Mouse (Mus musculus): ENCODE measurements at regions not wholly inside any gene's neighbourhood (a gene's known extent, or its start where the extent isn't known, plus 50 kb on each side); places are given as distances from the start of the nearest gene placed in this dataset.

GRCm38 (mm10) chr3:18725507-18725906, 777.3 kb downstream of the Cypt12 start:
- DNase-seq (ENCODE audit: low spot score) (no peak), ATAC-seq (replicated peaks; ENCODE audit: low FRiP score, low TSS enrichment, low read depth) (no peak)
- H3K4me1 ChIP-seq (replicated peaks; ENCODE audit: control insufficient read depth, insufficient read depth, low read length), result no peaks in the 10 kb centered on the region
- H3K9ac ChIP-seq (ENCODE audit: low read length), result no peak overlapping the region
- H3K27ac ChIP-seq (ENCODE audit: low read depth), result no peak overlapping the region
- no peaks in the 10 kb centered on the region for H3K27me3 ChIP-seq (replicated peaks; ENCODE audit: control insufficient read depth, insufficient read depth, low read length)
- no peak overlapping the region for H3K4me2 ChIP-seq (ENCODE audit: low read length)
- no peaks in the 10 kb centered on the region; the same call in 1 of the 2 replicates for H3K9me3 ChIP-seq (ENCODE audit: control insufficient read depth, low read length)
- no peak overlapping the region for H3K4me3 ChIP-seq (ENCODE audit: low read depth, low read length)
- no peaks in the 10 kb centered on the region for H3K36me3 ChIP-seq (ENCODE audit: control insufficient read depth, insufficient read depth, low read length)
- 92% methylated on average over 1 of the region's 1 CpGs for WGBS

GRCm38 (mm10) chr3:18731251-18731650, 783.0 kb downstream of the Cypt12 start:
- no peaks in the 10 kb centered on the region for H3K27me3 ChIP-seq (replicated peaks; ENCODE audit: control insufficient read depth, insufficient read depth, low read length)
- H3K9me3 ChIP-seq (ENCODE audit: control insufficient read depth, low read length), result no peaks in the 10 kb centered on the region
- ATAC-seq (replicated peaks; ENCODE audit: low FRiP score, low TSS enrichment, low read depth) (no peak), DNase-seq (ENCODE audit: low spot score) (no peak)
- H3K9ac ChIP-seq (ENCODE audit: low read length), result no peak overlapping the region
- H3K4me2 ChIP-seq (ENCODE audit: low read length), result no peak overlapping the region
- no peak overlapping the region for H3K4me3 ChIP-seq (ENCODE audit: low read depth, low read length)
- WGBS, result 28% methylated on average over 1 of the region's 1 CpGs
- H3K27ac ChIP-seq (ENCODE audit: low read depth), result no peak overlapping the region
- H3K4me1 ChIP-seq (replicated peaks; ENCODE audit: control insufficient read depth, insufficient read depth, low read length), result no peaks in the 10 kb centered on the region
- H3K36me3 ChIP-seq (ENCODE audit: control insufficient read depth, insufficient read depth, low read length), result no peaks in the 10 kb centered on the region

GRCm38 (mm10) chr3:18731674-18732073, 783.5 kb downstream of the Cypt12 start:
- DNase-seq (ENCODE audit: low spot score) (no peak), ATAC-seq (replicated peaks; ENCODE audit: low FRiP score, low TSS enrichment, low read depth) (no peak)
- Histone ChIP-seq H3K9me3 (ENCODE audit: control insufficient read depth, low read length) (no peaks in the 10 kb centered on the region), H3K9ac (ENCODE audit: low read length) (no peak overlapping the region), H3K36me3 (ENCODE audit: control insufficient read depth, insufficient read depth, low read length) (no peaks in the 10 kb centered on the region), H3K4me2 (ENCODE audit: low read length) (no peak overlapping the region), H3K4me3 (ENCODE audit: low read depth, low read length) (no peak overlapping the region), H3K4me1 (replicated peaks; ENCODE audit: control insufficient read depth, insufficient read depth, low read length) (no peaks in the 10 kb centered on the region), H3K27me3 (replicated peaks; ENCODE audit: control insufficient read depth, insufficient read depth, low read length) (no peaks in the 10 kb centered on the region), H3K27ac (ENCODE audit: low read depth) (no peak overlapping the region)
- 28% methylated on average over 2 of the region's 2 CpGs for WGBS

- Histone ChIP-seq H3K4me3 (ENCODE audit: low read depth, low read length) (no peak overlapping the region), H3K9me3 (ENCODE audit: control insufficient read depth, low read length) (no peaks in the 10 kb centered on the region), H3K36me3 (ENCODE audit: control insufficient read depth, insufficient read depth, low read length) (no peaks in the 10 kb centered on the region), H3K4me1 (replicated peaks; ENCODE audit: control insufficient read depth, insufficient read depth, low read length) (no peaks in the 10 kb centered on the region), H3K27ac (ENCODE audit: low read depth) (no peak overlapping the region), H3K4me2 (ENCODE audit: low read length) (no peak overlapping the region), H3K27me3 (replicated peaks; ENCODE audit: control insufficient read depth, insufficient read depth, low read length) (no peaks in the 10 kb centered on the region), H3K9ac (ENCODE audit: low read length) (no peak overlapping the region)
- DNase-seq (ENCODE audit: low spot score) (no peak), ATAC-seq (replicated peaks; ENCODE audit: low FRiP score, low TSS enrichment, low read depth) (no peak)
- 53% methylated on average over 1 of the region's 1 CpGs for WGBS
Observed at GRCm38 (mm10) chr3:18733540-18733939, 785.3 kb downstream of the Cypt12 start.

GRCm38 (mm10) chr3:18738946-18739345, 790.7 kb downstream of the Cypt12 start:
- no peaks in the 10 kb centered on the region for H3K4me1 ChIP-seq (replicated peaks; ENCODE audit: control insufficient read depth, insufficient read depth, low read length)
- H3K9me3 ChIP-seq (ENCODE audit: control insufficient read depth, low read length), result no peaks in the 10 kb centered on the region
- no peak overlapping the region for H3K27ac ChIP-seq (ENCODE audit: low read depth)
- no peaks in the 10 kb centered on the region for H3K36me3 ChIP-seq (ENCODE audit: control insufficient read depth, insufficient read depth, low read length)
- no peak overlapping the region for H3K4me2 ChIP-seq (ENCODE audit: low read length)
- ATAC-seq (replicated peaks; ENCODE audit: low FRiP score, low TSS enrichment, low read depth), result no peak
- H3K4me3 ChIP-seq (ENCODE audit: low read depth, low read length), result no peak overlapping the region
- no peaks in the 10 kb centered on the region for H3K27me3 ChIP-seq (replicated peaks; ENCODE audit: control insufficient read depth, insufficient read depth, low read length)
- no peak overlapping the region for H3K9ac ChIP-seq (ENCODE audit: low read length)
- no peak for DNase-seq (ENCODE audit: low spot score)

GRCm38 (mm10) chr3:18740344-18740743, 792.1 kb downstream of the Cypt12 start:
- H3K9me3 ChIP-seq (ENCODE audit: control insufficient read depth, low read length), result no peaks in the 10 kb centered on the region
- no peak for ATAC-seq (replicated peaks; ENCODE audit: low FRiP score, low TSS enrichment, low read depth)
- no peak overlapping the region for H3K4me2 ChIP-seq (ENCODE audit: low read length)
- H3K27ac ChIP-seq (ENCODE audit: low read depth), result no peak overlapping the region
- H3K4me1 ChIP-seq (replicated peaks; ENCODE audit: control insufficient read depth, insufficient read depth, low read length), result no peaks in the 10 kb centered on the region
- H3K36me3 ChIP-seq (ENCODE audit: control insufficient read depth, insufficient read depth, low read length), result no peaks in the 10 kb centered on the region
- 80% methylated on average over 4 of the region's 4 CpGs for WGBS
- no peak for DNase-seq (ENCODE audit: low spot score)
- no peak overlapping the region for H3K4me3 ChIP-seq (ENCODE audit: low read depth, low read length)
- no peaks in the 10 kb centered on the region for H3K27me3 ChIP-seq (replicated peaks; ENCODE audit: control insufficient read depth, insufficient read depth, low read length)
- H3K9ac ChIP-seq (ENCODE audit: low read length), result no peak overlapping the region

GRCm38 (mm10) chr3:18743474-18743873, 795.3 kb downstream of the Cypt12 start:
- Histone ChIP-seq H3K27ac (ENCODE audit: low read depth) (no peak overlapping the region), H3K9me3 (ENCODE audit: control insufficient read depth, low read length) (no peaks in the 10 kb centered on the region)
- 71% methylated on average over 2 of the region's 2 CpGs for WGBS

GRCm38 (mm10) chr3:18744216-18744615, 796.0 kb downstream of the Cypt12 start:
- ATAC-seq (replicated peaks; ENCODE audit: low FRiP score, low TSS enrichment, low read depth) (no peak), DNase-seq (ENCODE audit: low spot score) (no peak)
- no peaks in the 10 kb centered on the region for H3K9me3 ChIP-seq (ENCODE audit: control insufficient read depth, low read length)
- H3K4me3 ChIP-seq (ENCODE audit: low read depth, low read length), result no peak overlapping the region
- no peak overlapping the region for H3K9ac ChIP-seq (ENCODE audit: low read length)
- no peaks in the 10 kb centered on the region for H3K27me3 ChIP-seq (replicated peaks; ENCODE audit: control insufficient read depth, insufficient read depth, low read length)
- H3K4me1 ChIP-seq (replicated peaks; ENCODE audit: control insufficient read depth, insufficient read depth, low read length), result no peaks in the 10 kb centered on the region
- no peak overlapping the region for H3K4me2 ChIP-seq (ENCODE audit: low read length)
- 87% methylated on average over 3 of the region's 3 CpGs for WGBS
- no peaks in the 10 kb centered on the region for H3K36me3 ChIP-seq (ENCODE audit: control insufficient read depth, insufficient read depth, low read length)
- H3K27ac ChIP-seq (ENCODE audit: low read depth), result no peak overlapping the region

More at GRCm38 (mm10) chr3:18743474-18743873, 795.3 kb downstream of the Cypt12 start:
- H3K9ac ChIP-seq (ENCODE audit: low read length), result no peak overlapping the region
- ATAC-seq (replicated peaks; ENCODE audit: low FRiP score, low TSS enrichment, low read depth) (no peak), DNase-seq (ENCODE audit: low spot score) (no peak)
- H3K27me3 ChIP-seq (replicated peaks; ENCODE audit: control insufficient read depth, insufficient read depth, low read length), result no peaks in the 10 kb centered on the region
- H3K36me3 ChIP-seq (ENCODE audit: control insufficient read depth, insufficient read depth, low read length), result no peaks in the 10 kb centered on the region
- no peak overlapping the region for H3K4me2 ChIP-seq (ENCODE audit: low read length)
- H3K4me3 ChIP-seq (ENCODE audit: low read depth, low read length), result no peak overlapping the region
- H3K4me1 ChIP-seq (replicated peaks; ENCODE audit: control insufficient read depth, insufficient read depth, low read length), result no peaks in the 10 kb centered on the region

- H3K36me3 ChIP-seq (ENCODE audit: control insufficient read depth, insufficient read depth, low read length), result no peaks in the 10 kb centered on the region
- H3K4me1 ChIP-seq (replicated peaks; ENCODE audit: control insufficient read depth, insufficient read depth, low read length), result no peaks in the 10 kb centered on the region
- no peaks in the 10 kb centered on the region for H3K27me3 ChIP-seq (replicated peaks; ENCODE audit: control insufficient read depth, insufficient read depth, low read length)
- no peaks in the 10 kb centered on the region for H3K9me3 ChIP-seq (ENCODE audit: control insufficient read depth, low read length)
- DNase-seq (ENCODE audit: low spot score), result no peak
- H3K4me2 ChIP-seq (ENCODE audit: low read length), result no peak overlapping the region
- no peak for ATAC-seq (replicated peaks; ENCODE audit: low FRiP score, low TSS enrichment, low read depth)
- no peak overlapping the region for H3K4me3 ChIP-seq (ENCODE audit: low read depth, low read length)
- H3K9ac ChIP-seq (ENCODE audit: low read length), result no peak overlapping the region
- no peak overlapping the region for H3K27ac ChIP-seq (ENCODE audit: low read depth)
Observed at GRCm38 (mm10) chr3:18746206-18746605, 798.0 kb downstream of the Cypt12 start.
